Mouse (Mus musculus): ENCODE data around the gene Taar8a.
"Not testable (repeated sequence)": the region's sequence is repeated elsewhere in the genome, so short reads cannot be mapped to it uniquely, and the experiment has no call there.

Taar8a gene

GRCm38 (mm10) chr10:24076200-24076599 is at the start of gene Taar8a:
TSS of gene Taar8a (plus strand) at chr10:24076500.
- DNase-seq (ENCODE audit: low read depth, low spot score) = not testable (repeated sequence)

- DNase-seq (ENCODE audit: low read depth, low spot score) = no peak
These were observed 49.4 kb upstream of the Taar8a start, which contains the start of gene Taar7d for GRCm38 (mm10) chr10:24026922-24027321. TSS of gene Taar7d (plus strand) at chr10:24027222.

GRCm38 (mm10) chr10:24031347-24031746 is 45.0 kb upstream of the Taar8a start:
- DNase-seq (ENCODE audit: low read depth, low spot score) = no peak

GRCm38 (mm10) chr10:24037314-24037713 is 39.0 kb upstream of the Taar8a start, which contains the start of gene Taar7e:
TSS of gene Taar7e (plus strand) at chr10:24037614.
- DNase-seq (ENCODE audit: low read depth, low spot score) = no peak

GRCm38 (mm10) chr10:24040120-24040869 is 36.0 kb upstream of the Taar8a start:
- DNase-seq (ENCODE audit: low read depth, low spot score) = no peak

- DNase-seq (ENCODE audit: low read depth, low spot score) = no peak
These were observed 27.1 kb upstream of the Taar8a start, which contains the start of gene Taar7f for GRCm38 (mm10) chr10:24049210-24049609. TSS of gene Taar7f (plus strand) at chr10:24049510.

GRCm38 (mm10) chr10:24052039-24052438 is 24.3 kb upstream of the Taar8a start:
- DNase-seq (ENCODE audit: low read depth, low spot score) = no peak

GRCm38 (mm10) chr10:24058986-24059385 is 17.3 kb upstream of the Taar8a start:
- no peak for DNase-seq (ENCODE audit: low read depth, low spot score)

GRCm38 (mm10) chr10:24074751-24075150 is 1.5 kb upstream of the Taar8a start:
- DNase-seq (ENCODE audit: low read depth, low spot score) = not testable (repeated sequence)

GRCm38 (mm10) chr10:24080166-24080565 is 3.9 kb downstream of the Taar8a start:
- peak; percentile 47 for DNase-seq (ENCODE audit: low read depth, low spot score)

- DNase-seq (ENCODE audit: low read depth, low spot score) = peak; percentile 60
These were observed 9.6 kb downstream of the Taar8a start for GRCm38 (mm10) chr10:24085936-24086335.

GRCm38 (mm10) chr10:24086555-24086954 is 10.3 kb downstream of the Taar8a start:
- DNase-seq (ENCODE audit: low read depth, low spot score) = no peak

- no peak for DNase-seq (ENCODE audit: low read depth, low spot score)
These were observed 10.9 kb downstream of the Taar8a start for GRCm38 (mm10) chr10:24087168-24087567.

GRCm38 (mm10) chr10:24092194-24092593 is 15.9 kb downstream of the Taar8a start, which contains the start of gene Taar8b:
TSS of gene Taar8b (minus strand) at chr10:24092294.
- DNase-seq (ENCODE audit: low read depth, low spot score) = no peak

- DNase-seq (ENCODE audit: low read depth, low spot score) = not testable (repeated sequence)
These were observed 20.7 kb downstream of the Taar8a start for GRCm38 (mm10) chr10:24097010-24097409.

- DNase-seq (ENCODE audit: low read depth, low spot score) = not testable (repeated sequence)
These were observed 25.5 kb downstream of the Taar8a start, which contains the start of gene Taar8c for GRCm38 (mm10) chr10:24101812-24102211. TSS of gene Taar8c (minus strand) at chr10:24101912.

- not testable (repeated sequence) for DNase-seq (ENCODE audit: low read depth, low spot score)
These were observed 27.0 kb downstream of the Taar8a start for GRCm38 (mm10) chr10:24103299-24103698.

- no peak for DNase-seq (ENCODE audit: low read depth, low spot score)
These were observed 31.4 kb downstream of the Taar8a start for GRCm38 (mm10) chr10:24107747-24108146.

GRCm38 (mm10) chr10:24108236-24108635 is 31.9 kb downstream of the Taar8a start:
- DNase-seq (ENCODE audit: low read depth, low spot score) = no peak

GRCm38 (mm10) chr10:24109434-24109833 is 33.1 kb downstream of the Taar8a start, which contains the start of gene Taar9:
TSS of gene Taar9 (minus strand) at chr10:24109534.
- DNase-seq (ENCODE audit: low read depth, low spot score) = not testable (repeated sequence)

GRCm38 (mm10) chr10:24111116-24111778 is 34.9 kb downstream of the Taar8a start:
- peak; percentile 67 for DNase-seq (ENCODE audit: low read depth, low spot score)
